Mouse (Mus musculus) heart, adult 2 months (tissue): ENCODE data around the gene Usp50.

Experiments used
- CTCF ChIP-seq: fragments of 200-600 bp; IDR thresholded peaks from 2 replicates; pipeline ENCODE4 v1.8.1; 2022; ENCODE audit warnings: antibody characterized with exemption, mild to moderate bottlenecking, moderate library complexity
- EP300 ChIP-seq: fragments of 200-500 bp; IDR thresholded peaks from 2 replicates; pipeline ENCODE4 v1.6.1; 2011; ENCODE audit warnings: low read depth, low read length, control low read depth; ENCODE audit not compliant: insufficient read depth
- POLR2A ChIP-seq: fragments of 200-500 bp; IDR thresholded peaks from 2 replicates; pipeline ENCODE4 v1.6.1; 2011; ENCODE audit warnings: mild to moderate bottlenecking, low read depth, low read length, control low read depth; ENCODE audit not compliant: insufficient read depth

DNA sequence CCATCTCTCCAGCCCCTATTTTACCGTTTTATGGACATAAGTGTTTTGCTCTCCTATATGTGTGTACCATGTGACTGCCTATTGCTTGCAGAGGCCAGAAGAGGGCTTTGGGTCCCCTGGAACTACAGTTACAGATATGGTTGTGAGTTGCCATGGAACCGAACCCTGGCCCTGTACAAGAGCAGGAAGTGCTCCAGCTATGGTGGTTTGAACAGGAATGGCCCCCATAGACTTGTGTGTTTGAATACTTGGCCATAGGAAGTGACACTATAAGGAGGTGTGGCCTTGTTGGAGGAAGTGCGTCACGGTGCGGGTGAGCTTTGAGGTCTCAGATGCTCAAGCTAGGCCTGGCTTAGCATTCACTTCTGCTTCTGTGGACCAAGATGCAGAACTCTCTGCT, 11.1 kb downstream of the Usp50 start:
- TF ChIP-seq CTCF (no peak), EP300 (no peak), POLR2A (no peak)
